Mouse (Mus musculus) liver, adult 2 months (tissue): ENCODE measurements at regions not wholly inside any gene's neighbourhood (a gene's known extent, or its start where the extent isn't known, plus 50 kb on each side); places are given as distances from the start of the nearest gene placed in this dataset.

Experiments
- CTCF ChIP-seq: fragments of 200-500 bp; IDR thresholded peaks from 2 replicates; pipeline ENCODE4 v1.5.1; 2011; ENCODE audit warnings: low read depth, low read length, control low read depth
- POLR2A ChIP-seq: fragments of 200-500 bp; IDR thresholded peaks from 2 replicates; pipeline ENCODE4 v1.6.1; 2011; ENCODE audit warnings: low read length, control low read depth; ENCODE audit not compliant: insufficient read depth; ENCODE audit errors: extremely low read depth

GRCm38 (mm10) chr4:91144666-91145065, 255.9 kb downstream of the Elavl2 start:
- TF ChIP-seq CTCF (no peak), POLR2A (no peak)
